Mouse (Mus musculus) left cerebral cortex, postnatal 36 days (tissue): ENCODE measurements around the gene Srsf1. TPM values are rescaled to one million over a fixed set of nuclear protein-coding genes. Genes with fewer than 3 reads are reported as not detected.
A peak's percentile ranks its signal among the peaks of the same experiment; 100 is the strongest.

ENCODE experiments used
- DNase-seq, 2 experiments: peaks; one replicate each; pipeline ENCODE4 v3.0.0; 2021 to 2022; ENCODE audit warnings: low spot score in 2 of 2, mixed read lengths in 1 of 2
- intact Hi-C: fragments of 180-260 bp; cut with DNase I; formaldehyde crosslinking; loops from one replicate; pipeline ENCODE4 v1.15.1; 2025
- total RNA-seq, 2 experiments: library from RNA; stranded (reverse); gene quantifications; 2 replicates each; pipeline ENCODE4 v1.2.3; 2021

The Srsf1 gene
- 100 to 1,000 TPM; 153 to 205 TPM for total RNA-seq

GRCm38 (mm10) chr11:88046944-88047794 is at the start of gene Srsf1:
Srsf1 (plus strand) TSS chr11:88047373.
- DNase-seq = peak; percentile 98
- intact Hi-C loops = loop anchor here (1.0 kb wide), 1 partner anchor 60 kb away; the partner anchor contains the start of gene Dynll2

GRCm38 (mm10) chr11:87999751-88000150 is 47.4 kb upstream of the Srsf1 start:
- DNase-seq = no peak
- intact Hi-C loops = no loop called here

GRCm38 (mm10) chr11:88002738-88003137 is 44.4 kb upstream of the Srsf1 start:
- no peak for DNase-seq
- intact Hi-C loops = no loop called here

GRCm38 (mm10) chr11:88004123-88004522 is 43.0 kb upstream of the Srsf1 start:
- intact Hi-C loops = no loop called here
- no peak for DNase-seq

- no peak for DNase-seq
- intact Hi-C loops = no loop called here
Observed at GRCm38 (mm10) chr11:88008641-88009040, 38.5 kb upstream of the Srsf1 start.

- intact Hi-C loops = no loop called here
- DNase-seq = peak; percentile 44 to 55
Observed at GRCm38 (mm10) chr11:88009542-88010190, 37.5 kb upstream of the Srsf1 start.

- DNase-seq = no peak
- intact Hi-C loops = no loop called here
Observed at GRCm38 (mm10) chr11:88011208-88011913, 35.8 kb upstream of the Srsf1 start.

GRCm38 (mm10) chr11:88011914-88012419 is 35.2 kb upstream of the Srsf1 start:
- intact Hi-C loops = no loop called here
- no peak for DNase-seq

- intact Hi-C loops = no loop called here
- DNase-seq = no peak
Observed at GRCm38 (mm10) chr11:88012621-88013244, 34.4 kb upstream of the Srsf1 start.

- intact Hi-C loops = no loop called here
- DNase-seq = no peak
Observed at GRCm38 (mm10) chr11:88013632-88014031, 33.5 kb upstream of the Srsf1 start.

GRCm38 (mm10) chr11:88015161-88015560 is 32.0 kb upstream of the Srsf1 start:
- DNase-seq = peak; percentile 22 to 23

GRCm38 (mm10) chr11:88015795-88016194 is 31.4 kb upstream of the Srsf1 start:
- intact Hi-C loops = no loop called here
- no peak for DNase-seq

More at GRCm38 (mm10) chr11:88015161-88015560, 32.0 kb upstream of the Srsf1 start:
- intact Hi-C loops = no loop called here

- intact Hi-C loops = no loop called here
Observed at GRCm38 (mm10) chr11:88023933-88024332, 23.2 kb upstream of the Srsf1 start.

GRCm38 (mm10) chr11:88027391-88028035 is 19.7 kb upstream of the Srsf1 start:
- intact Hi-C loops = loop anchor here (1.0 kb wide), 1 partner anchor 40 kb away; the partner anchor contains the start of gene Dynll2
- DNase-seq = no peak

More at GRCm38 (mm10) chr11:88023933-88024332, 23.2 kb upstream of the Srsf1 start:
- DNase-seq = no peak

GRCm38 (mm10) chr11:88028193-88028684 is 18.9 kb upstream of the Srsf1 start:
- DNase-seq = peak; percentile 36 to 43
- intact Hi-C loops = loop anchor here (1.0 kb wide), 1 partner anchor 41 kb away; the partner anchor contains the start of gene Dynll2

- DNase-seq = no peak
- intact Hi-C loops = no loop called here
Observed at GRCm38 (mm10) chr11:88030219-88030618, 17.0 kb upstream of the Srsf1 start.

GRCm38 (mm10) chr11:88030836-88031235 is 16.3 kb upstream of the Srsf1 start:
- intact Hi-C loops = no loop called here

GRCm38 (mm10) chr11:88031753-88032152 is 15.4 kb upstream of the Srsf1 start:
- DNase-seq = no peak
- intact Hi-C loops = no loop called here

More at GRCm38 (mm10) chr11:88030836-88031235, 16.3 kb upstream of the Srsf1 start:
- no peak for DNase-seq

- DNase-seq = no peak
Observed at GRCm38 (mm10) chr11:88035970-88036369, 11.2 kb upstream of the Srsf1 start.

More at GRCm38 (mm10) chr11:88035970-88036369, 11.2 kb upstream of the Srsf1 start:
- intact Hi-C loops = no loop called here
